Mouse (Mus musculus) limb, embryonic 14.5 days (tissue): ENCODE measurements around the gene Sgpp2. TPM values are rescaled to one million over a fixed set of nuclear protein-coding genes. Genes with fewer than 3 reads are reported as not detected.

Source experiments
- ATAC-seq: fragments of 200-750 bp; cut with Nextera tagmentation; 2 replicates; pipeline ENCODE4 v1.8.0; 2017; ENCODE audit warnings: low read depth, moderate number of reproducible peaks, moderate TSS enrichment; ENCODE audit not compliant: low FRiP score
- DNase-seq: peaks from one replicate; pipeline ENCODE4 v3.0.0-alpha.2; 2015; ENCODE audit warnings: low spot score
- H3K27ac ChIP-seq: fragments of 300-500 bp; sonication (generic); replicated peaks from 2 replicates; pipeline ENCODE4 v1.5.1; 2014; ENCODE audit warnings: low read depth, mild to moderate bottlenecking, low read length, moderate library complexity, mixed read lengths
- H3K27me3 ChIP-seq: fragments of 300-500 bp; sonication (generic); 2 replicates; pipeline ENCODE4 v1.6.1; 2014; ENCODE audit warnings: low read length, mixed read lengths; ENCODE audit not compliant: control insufficient read depth, insufficient read depth
- H3K36me3 ChIP-seq: fragments of 300-500 bp; sonication (generic); 2 replicates; pipeline ENCODE4 v1.6.1; 2014; ENCODE audit warnings: mild to moderate bottlenecking, low read length, moderate library complexity, mixed read lengths; ENCODE audit not compliant: control insufficient read depth, insufficient read depth
- H3K4me1 ChIP-seq: fragments of 300-500 bp; sonication (generic); 2 replicates; pipeline ENCODE4 v1.6.1; 2014; ENCODE audit warnings: antibody characterized with exemption, low read length, mixed read lengths; ENCODE audit not compliant: control insufficient read depth, insufficient read depth
- H3K4me2 ChIP-seq: fragments of 300-500 bp; sonication (generic); replicated peaks from 2 replicates; pipeline ENCODE4 v1.6.1; 2014; ENCODE audit warnings: low read depth, mild to moderate bottlenecking, low read length, moderate library complexity; ENCODE audit not compliant: severe bottlenecking
- H3K4me3 ChIP-seq: fragments of 300-500 bp; sonication (generic); replicated peaks from 2 replicates; pipeline ENCODE4 v1.5.1; 2014; ENCODE audit warnings: low read length
- H3K9ac ChIP-seq: fragments of 300-500 bp; sonication (generic); 2 replicates; pipeline ENCODE4 v1.6.1; 2014; ENCODE audit warnings: mild to moderate bottlenecking, low read depth, low read length, moderate library complexity; ENCODE audit not compliant: severe bottlenecking
- H3K9me3 ChIP-seq: fragments of 300-500 bp; sonication (generic); 2 replicates; pipeline ENCODE4 v1.6.1; 2016; ENCODE audit warnings: low read length; ENCODE audit not compliant: control insufficient read depth
- POLR2A ChIP-seq: fragments of 200-500 bp; IDR thresholded peaks from 2 replicates; pipeline ENCODE4 v1.8.0; 2012; ENCODE audit warnings: inconsistent platforms, mild to moderate bottlenecking, moderate library complexity, borderline replicate concordance; ENCODE audit not compliant: insufficient read depth, insufficient read length; ENCODE audit errors: extremely low read depth
- WGBS: fragments of 180-500 bp; shearing (Covaris S2); extraction: QIAGEN DNeasy Blood & Tissue Kit; methylation state at CpG from one replicate; pipeline ENCODE4 v1.1.7; 2014; 5-methylcytosine and 5-hydroxymethylcytosine counted together
- polyA plus RNA-seq, 2 experiments: library from polyadenylated mRNA; depleted of rRNA in 1 of 2; stranded (reverse) in 1 of 2; unstranded in 1 of 2; fragments of >200 nt; fragmentation: Nextera tagmentation in 1 of 2; extraction: Ambion mirVana in 1 of 2; gene quantifications; 2 replicates each; pipeline versions ENCODE4 v1.2.1 to v1.2.3; 2012 to 2014

Sgpp2 gene
- polyA plus RNA-seq, 2 experiments: 0.55 to 0.69 TPM

- H3K36me3 ChIP-seq: no peaks in the 10 kb centered on the region
- no peak overlapping the region for H3K27ac ChIP-seq
- H3K4me1 ChIP-seq: no peaks in the 10 kb centered on the region
- ATAC-seq (no peak), DNase-seq (no peak)
- no peak overlapping the region for H3K4me3 ChIP-seq
- WGBS: 79% methylated on average over 6 of the region's 6 CpGs
- no peaks in the 10 kb centered on the region for H3K9me3 ChIP-seq
- no peaks in the 10 kb centered on the region for H3K27me3 ChIP-seq
- H3K9ac ChIP-seq: no peak overlapping the region
- H3K4me2 ChIP-seq: no peak overlapping the region
- TF ChIP-seq POLR2A: no peak
Observed at GRCm38 (mm10) chr1:78324044-78324443, 13.9 kb downstream of the Sgpp2 start.

GRCm38 (mm10) chr1:78325851-78326250 is 15.7 kb downstream of the Sgpp2 start:
- Histone ChIP-seq H3K9me3 (no peaks in the 10 kb centered on the region), H3K36me3 (no peaks in the 10 kb centered on the region), H3K9ac (no peak overlapping the region), H3K27ac (no peak overlapping the region), H3K27me3 (no peaks in the 10 kb centered on the region), H3K4me1 (no peaks in the 10 kb centered on the region), H3K4me2 (no peak overlapping the region), H3K4me3 (no peak overlapping the region)
- WGBS: 75% methylated on average over 6 of the region's 6 CpGs
- DNase-seq: no peak
- no peak for TF ChIP-seq POLR2A
- no peak for ATAC-seq

- H3K4me3 ChIP-seq: no peak overlapping the region
- TF ChIP-seq POLR2A: no peak
- H3K27ac ChIP-seq: no peak overlapping the region
- H3K27me3 ChIP-seq: no peaks in the 10 kb centered on the region
- H3K9ac ChIP-seq: no peak overlapping the region
- H3K9me3 ChIP-seq: no peaks in the 10 kb centered on the region
- WGBS: 89% methylated on average over 4 of the region's 4 CpGs
- no peaks in the 10 kb centered on the region for H3K4me1 ChIP-seq
- no peaks in the 10 kb centered on the region for H3K36me3 ChIP-seq
- DNase-seq (no peak), ATAC-seq (no peak)
- H3K4me2 ChIP-seq: no peak overlapping the region
Observed at GRCm38 (mm10) chr1:78328646-78329045, 18.5 kb downstream of the Sgpp2 start.

- TF ChIP-seq POLR2A: no peak
- 89% methylated on average over 1 of the region's 1 CpGs for WGBS
- Histone ChIP-seq H3K36me3 (no peaks in the 10 kb centered on the region), H3K4me1 (no peaks in the 10 kb centered on the region), H3K9me3 (no peaks in the 10 kb centered on the region), H3K4me3 (no peak overlapping the region), H3K27ac (no peak overlapping the region), H3K27me3 (no peaks in the 10 kb centered on the region), H3K4me2 (no peak overlapping the region), H3K9ac (no peak overlapping the region)
- ATAC-seq (no peak), DNase-seq (no peak)
Observed at GRCm38 (mm10) chr1:78329861-78330260, 19.7 kb downstream of the Sgpp2 start.

DNA sequence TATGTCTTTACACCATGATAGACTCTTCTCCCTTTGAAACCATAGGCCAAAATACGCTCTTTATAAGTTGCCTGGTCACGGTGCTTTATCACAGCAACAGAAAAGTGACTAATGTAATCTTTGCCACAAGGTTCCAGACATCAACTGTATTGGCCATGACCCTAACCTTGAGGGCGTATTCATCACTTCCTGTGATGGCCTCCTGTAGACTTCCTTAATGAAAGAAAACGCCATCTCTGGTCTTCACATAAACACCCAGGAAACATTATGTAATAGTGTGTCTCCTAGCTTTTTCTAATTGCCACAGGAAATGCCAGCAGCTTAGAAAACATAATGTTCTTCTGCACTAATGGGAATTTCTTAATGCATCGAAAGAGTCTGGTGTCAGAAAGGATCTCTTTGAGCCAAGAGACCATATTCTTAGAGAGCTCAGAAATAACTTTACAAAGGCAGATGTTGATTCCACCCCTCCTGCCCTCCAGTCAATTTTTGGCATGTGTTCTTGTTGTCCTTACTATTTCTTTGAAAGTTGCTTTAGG is 20.5 kb downstream of the Sgpp2 start:
- Histone ChIP-seq H3K4me2 (no peak overlapping the region), H3K4me3 (no peak overlapping the region), H3K36me3 (no peaks in the 10 kb centered on the region), H3K4me1 (no peaks in the 10 kb centered on the region), H3K9ac (no peak overlapping the region), H3K27ac (no peak overlapping the region), H3K27me3 (no peaks in the 10 kb centered on the region), H3K9me3 (no peaks in the 10 kb centered on the region)
- no peak for ATAC-seq
- DNase-seq: no peak
- 80% methylated on average over 5 of the region's 5 CpGs for WGBS
- TF ChIP-seq POLR2A: no peak

GRCm38 (mm10) chr1:78337726-78338125 is 27.6 kb downstream of the Sgpp2 start:
- Histone ChIP-seq H3K36me3 (no peaks in the 10 kb centered on the region), H3K9ac (no peak overlapping the region), H3K4me1 (peaks cover 8% of the 10 kb centered on the region; the same call in 1 of the 2 replicates), H3K4me3 (no peak overlapping the region), H3K27me3 (no peaks in the 10 kb centered on the region), H3K9me3 (no peaks in the 10 kb centered on the region), H3K27ac (no peak overlapping the region), H3K4me2 (no peak overlapping the region; the same call in 1 of the 2 replicates)
- no peak for TF ChIP-seq POLR2A
- WGBS: 54% methylated on average over 7 of the region's 7 CpGs
- no peak; the same call in 1 of the 2 replicates for ATAC-seq
- DNase-seq: no peak
